Mouse (Mus musculus) forebrain, embryonic 12.5 days (tissue): ENCODE measurements around the gene Stip1. TPM values are rescaled to one million over a fixed set of nuclear protein-coding genes. Genes with fewer than 3 reads are reported as not detected.
"Not testable (repeated sequence)": the region's sequence is repeated elsewhere in the genome, so short reads cannot be mapped to it uniquely, and the experiment has no call there.

Experiments used
- ATAC-seq: fragments of 200-750 bp; cut with Nextera tagmentation; 2 replicates; pipeline ENCODE4 v1.8.0; 2017; ENCODE audit warnings: moderate TSS enrichment; ENCODE audit not compliant: low FRiP score
- H3K27ac ChIP-seq: fragments of 300-500 bp; sonication (generic); 2 replicates; pipeline ENCODE4 v1.5.1; 2016; ENCODE audit warnings: mild to moderate bottlenecking
- H3K27me3 ChIP-seq: fragments of 300-500 bp; sonication (generic); 2 replicates; pipeline ENCODE4 v1.6.1; 2016; ENCODE audit warnings: mild to moderate bottlenecking
- H3K36me3 ChIP-seq: fragments of 300-500 bp; sonication (generic); replicated peaks from 2 replicates; pipeline ENCODE4 v1.6.1; 2016; ENCODE audit warnings: mild to moderate bottlenecking
- H3K4me1 ChIP-seq: fragments of 300-500 bp; sonication (generic); 2 replicates; pipeline ENCODE4 v1.6.1; 2016
- H3K4me2 ChIP-seq: fragments of 300-500 bp; sonication (generic); 2 replicates; pipeline ENCODE4 v1.6.1; 2016; ENCODE audit warnings: mild to moderate bottlenecking, moderate library complexity
- H3K4me3 ChIP-seq: fragments of 300-500 bp; sonication (generic); replicated peaks from 2 replicates; pipeline ENCODE4 v1.5.1; 2016; ENCODE audit warnings: mild to moderate bottlenecking
- H3K9ac ChIP-seq: fragments of 300-500 bp; sonication (generic); 2 replicates; pipeline ENCODE4 v1.6.1; 2016; ENCODE audit warnings: mild to moderate bottlenecking
- H3K9me3 ChIP-seq: fragments of 300-500 bp; sonication (generic); 2 replicates; pipeline ENCODE4 v1.6.1; 2016
- WGBS: fragments of 180-500 bp; shearing (Covaris S2); methylation state at CpG from one replicate; pipeline ENCODE4 v1.1.7; 2016; 5-methylcytosine and 5-hydroxymethylcytosine counted together
- polyA plus RNA-seq: library from polyadenylated mRNA; unstranded; fragments of >200 nt; fragmentation: Nextera tagmentation; extraction: Ambion mirVana; gene quantifications from 2 replicates; pipeline ENCODE4 v1.2.1, GENCODE M21; 2016

Gene Stip1
- polyA plus RNA-seq, 1 experiment from 2014 or later = 324 TPM

- 44% methylated on average over 6 of the region's 6 CpGs for WGBS
- Histone ChIP-seq H3K4me1 (peaks cover 28% of the 10 kb centered on the region), H3K27me3 (peaks cover 40% of the 10 kb centered on the region), H3K4me2 (peak overlapping the region; percentile 100), H3K36me3 (no peaks in the 10 kb centered on the region), H3K9me3 (no peaks in the 10 kb centered on the region), H3K27ac (no peak overlapping the region), H3K4me3 (no peak overlapping the region), H3K9ac (no peak overlapping the region)
- no peak for ATAC-seq
These were observed 18.8 kb upstream of the Stip1 start for GRCm38 (mm10) chr19:7058541-7058940.

GRCm38 (mm10) chr19:7057722-7058207 lies 18.0 kb upstream of the Stip1 start:
- no peaks in the 10 kb centered on the region for H3K9me3 ChIP-seq
- peak overlapping the region; percentile 100 for H3K4me2 ChIP-seq
- under 1% methylated on average over 15 of the region's 15 CpGs for WGBS
- no peak overlapping the region; the same call in 1 of the 2 replicates for H3K27ac ChIP-seq
- no peaks in the 10 kb centered on the region for H3K36me3 ChIP-seq
- ATAC-seq = peak; percentile 79
- peak overlapping the region; percentile 17 for H3K9ac ChIP-seq
- peak overlapping the region; percentile 71 for H3K4me3 ChIP-seq
- peaks cover 28% of the 10 kb centered on the region for H3K4me1 ChIP-seq
- peaks cover 41% of the 10 kb centered on the region for H3K27me3 ChIP-seq

GRCm38 (mm10) chr19:7057126-7057721 lies 17.5 kb upstream of the Stip1 start:
- peak; percentile 21 for ATAC-seq
- H3K4me1 ChIP-seq = peaks cover 28% of the 10 kb centered on the region
- no peaks in the 10 kb centered on the region for H3K36me3 ChIP-seq
- peak overlapping the region; percentile 44; the same call in 1 of the 2 replicates for H3K27ac ChIP-seq
- peak overlapping the region; percentile 100 for H3K4me2 ChIP-seq
- no peaks in the 10 kb centered on the region for H3K9me3 ChIP-seq
- WGBS = 1% methylated on average over 16 of the region's 16 CpGs
- H3K9ac ChIP-seq = peak overlapping the region; percentile 69
- peak overlapping the region; percentile 71 for H3K4me3 ChIP-seq
- H3K27me3 ChIP-seq = peaks cover 42% of the 10 kb centered on the region

- H3K36me3 ChIP-seq = no peaks in the 10 kb centered on the region
- H3K9ac ChIP-seq = peak within 1 kb of the TSS; percentile 69
- H3K27ac ChIP-seq = peak within 1 kb of the TSS; percentile 44; the same call in 1 of the 2 replicates
- H3K27me3 ChIP-seq = peaks cover 42% of the 10 kb centered on the region
- H3K9me3 ChIP-seq = no peaks in the 10 kb centered on the region
- ATAC-seq = peak; percentile 90
- peak within 1 kb of the TSS; percentile 100 for H3K4me2 ChIP-seq
- H3K4me1 ChIP-seq = peaks cover 28% of the 10 kb centered on the region
- 1% methylated on average over 69 of the region's 72 CpGs for WGBS
- H3K4me3 ChIP-seq = peak within 1 kb of the TSS; percentile 71
These were observed 16.7 kb upstream of the Stip1 start, which contains the start of gene Macrod1 for GRCm38 (mm10) chr19:7056248-7057087. Macrod1 (plus strand) TSS chr19:7056810.

GRCm38 (mm10) chr19:7055173-7055572 lies 15.4 kb upstream of the Stip1 start:
- Histone ChIP-seq H3K27ac (no peak overlapping the region), H3K36me3 (no peaks in the 10 kb centered on the region), H3K4me2 (no peak overlapping the region), H3K27me3 (peaks cover 42% of the 10 kb centered on the region), H3K4me1 (peaks cover 28% of the 10 kb centered on the region), H3K9me3 (no peaks in the 10 kb centered on the region), H3K9ac (no peak overlapping the region), H3K4me3 (no peak overlapping the region)
- WGBS = 59% methylated on average over 3 of the region's 3 CpGs
- no peak for ATAC-seq

- peaks cover 38% of the 10 kb centered on the region for H3K27me3 ChIP-seq
- no peak overlapping the region for H3K27ac ChIP-seq
- H3K36me3 ChIP-seq = no peaks in the 10 kb centered on the region
- no peak overlapping the region for H3K4me3 ChIP-seq
- H3K9ac ChIP-seq = no peak overlapping the region
- no peak overlapping the region for H3K4me2 ChIP-seq
- H3K4me1 ChIP-seq = peaks cover 28% of the 10 kb centered on the region
- ATAC-seq = no peak
- H3K9me3 ChIP-seq = no peaks in the 10 kb centered on the region
- WGBS = 77% methylated on average over 10 of the region's 10 CpGs
These were observed 15.0 kb upstream of the Stip1 start for GRCm38 (mm10) chr19:7054772-7055171.

- H3K9me3 ChIP-seq, H3K9ac ChIP-seq, H3K36me3 ChIP-seq, ATAC-seq, H3K4me3 ChIP-seq, H3K27ac ChIP-seq, H3K4me2 ChIP-seq: not testable (repeated sequence)
- H3K27me3 ChIP-seq = peaks cover 26% of the 10 kb centered on the region
- 76% methylated on average over 4 of the region's 4 CpGs for WGBS
- H3K4me1 ChIP-seq = peaks cover 24% of the 10 kb centered on the region
These were observed 13.6 kb upstream of the Stip1 start for GRCm38 (mm10) chr19:7053382-7053781.

GRCm38 (mm10) chr19:7044706-7045105 lies 4.9 kb upstream of the Stip1 start:
- Histone ChIP-seq H3K4me2 (no peak overlapping the region), H3K27me3 (no peaks in the 10 kb centered on the region), H3K4me1 (peaks cover 6% of the 10 kb centered on the region), H3K27ac (no peak overlapping the region), H3K9ac (no peak overlapping the region), H3K36me3 (no peaks in the 10 kb centered on the region), H3K9me3 (no peaks in the 10 kb centered on the region), H3K4me3 (no peak overlapping the region)
- 41% methylated on average over 4 of the region's 4 CpGs for WGBS
- no peak for ATAC-seq

GRCm38 (mm10) chr19:7044279-7044678 lies 4.5 kb upstream of the Stip1 start:
- no peaks in the 10 kb centered on the region for H3K27me3 ChIP-seq
- no peak overlapping the region for H3K27ac ChIP-seq
- WGBS = 57% methylated on average over 4 of the region's 4 CpGs

GRCm38 (mm10) chr19:7041171-7041570 lies 1.4 kb upstream of the Stip1 start:
- Histone ChIP-seq H3K4me2 (no peak overlapping the region; the same call in 1 of the 2 replicates), H3K27ac (peak overlapping the region; percentile 94; the same call in 1 of the 2 replicates), H3K9ac (no peak overlapping the region; the same call in 1 of the 2 replicates)

More at GRCm38 (mm10) chr19:7044279-7044678, 4.5 kb upstream of the Stip1 start:
- Histone ChIP-seq H3K4me3 (no peak overlapping the region), H3K9ac (no peak overlapping the region), H3K4me2 (no peak overlapping the region), H3K36me3 (no peaks in the 10 kb centered on the region), H3K9me3 (no peaks in the 10 kb centered on the region), H3K4me1 (peaks cover 6% of the 10 kb centered on the region)
- ATAC-seq = no peak

GRCm38 (mm10) chr19:7040637-7041130 lies 917 bp upstream of the Stip1 start:
- H3K36me3 ChIP-seq = 0 out of 2 replicates have a peak, but pooled peaks cover under 1% of the 10 kb centered on the region
- H3K4me1 ChIP-seq = peaks cover 34% of the 10 kb centered on the region
- 25% methylated on average over 13 of the region's 13 CpGs for WGBS
- H3K27ac ChIP-seq = peak overlapping the region; percentile 94
- peak overlapping the region; percentile 79 for H3K4me2 ChIP-seq
- peak overlapping the region; percentile 89 for H3K4me3 ChIP-seq
- ATAC-seq = no peak
- H3K9ac ChIP-seq = peak overlapping the region; percentile 79
- H3K9me3 ChIP-seq = no peaks in the 10 kb centered on the region
- no peaks in the 10 kb centered on the region for H3K27me3 ChIP-seq

More at GRCm38 (mm10) chr19:7041171-7041570, 1.4 kb upstream of the Stip1 start:
- Histone ChIP-seq H3K27me3 (no peaks in the 10 kb centered on the region), H3K4me1 (peaks cover 33% of the 10 kb centered on the region), H3K9me3 (no peaks in the 10 kb centered on the region), H3K36me3 (no peaks in the 10 kb centered on the region), H3K4me3 (no peak overlapping the region)
- 86% methylated on average over 2 of the region's 2 CpGs for WGBS
- ATAC-seq = no peak

- Histone ChIP-seq H3K9me3 (no peaks in the 10 kb centered on the region), H3K4me1 (peaks cover 34% of the 10 kb centered on the region), H3K4me2 (peak overlapping the region; percentile 88), H3K9ac (peak overlapping the region; percentile 92), H3K27me3 (no peaks in the 10 kb centered on the region), H3K27ac (peak overlapping the region; percentile 96), H3K36me3 (peaks cover 14% of the 10 kb centered on the region), H3K4me3 (peak overlapping the region; percentile 89)
- ATAC-seq = peak; percentile 19
- 2% methylated on average over 35 of the region's 35 CpGs for WGBS
These were observed 563 bp downstream of the Stip1 start for GRCm38 (mm10) chr19:7039088-7039720.
